Mouse (Mus musculus) kidney, embryonic 16.5 days (tissue): ENCODE measurements around the gene Gar1. TPM values are rescaled to one million over a fixed set of nuclear protein-coding genes. Genes with fewer than 3 reads are reported as not detected.

ENCODE experiments used
- ATAC-seq: fragments of 200-750 bp; cut with Nextera tagmentation; 2 replicates; pipeline ENCODE4 v1.8.0; 2017; ENCODE audit warnings: moderate TSS enrichment; ENCODE audit not compliant: low FRiP score, low TSS enrichment
- H3K27ac ChIP-seq: fragments of 300-500 bp; sonication (generic); 2 replicates; pipeline ENCODE4 v1.5.1; 2014; ENCODE audit warnings: low read length
- H3K27me3 ChIP-seq: fragments of 300-500 bp; sonication (generic); 2 replicates; pipeline ENCODE4 v1.6.1; 2014; ENCODE audit warnings: low read length, control low read depth, mixed read lengths; ENCODE audit not compliant: insufficient read depth
- H3K36me3 ChIP-seq: fragments of 300-500 bp; sonication (generic); 2 replicates; pipeline ENCODE4 v1.6.1; 2014; ENCODE audit warnings: low read length, control low read depth, mixed read lengths; ENCODE audit not compliant: insufficient read depth
- H3K4me1 ChIP-seq: fragments of 300-500 bp; sonication (generic); 2 replicates; pipeline ENCODE4 v1.6.1; 2014; ENCODE audit warnings: low read length, control low read depth, mixed read lengths; ENCODE audit not compliant: insufficient read depth
- H3K4me2 ChIP-seq: fragments of 300-500 bp; sonication (generic); replicated peaks from 2 replicates; pipeline ENCODE4 v1.6.1; 2014; ENCODE audit warnings: low read depth, low read length
- H3K4me3 ChIP-seq: fragments of 300-500 bp; sonication (generic); 2 replicates; pipeline ENCODE4 v1.5.1; 2014; ENCODE audit warnings: mild to moderate bottlenecking, low read length
- H3K9ac ChIP-seq: fragments of 300-500 bp; sonication (generic); replicated peaks from 2 replicates; pipeline ENCODE4 v1.6.1; 2014; ENCODE audit warnings: low read length
- H3K9me3 ChIP-seq: fragments of 300-500 bp; sonication (generic); 2 replicates; pipeline ENCODE4 v1.6.1; 2016; ENCODE audit warnings: low read length, control low read depth
- WGBS: fragments of 180-500 bp; shearing (Covaris S2); extraction: QIAGEN DNeasy Blood & Tissue Kit; methylation state at CpG from one replicate; pipeline ENCODE4 v1.1.7; 2014; 5-methylcytosine and 5-hydroxymethylcytosine counted together
- polyA plus RNA-seq: library from polyadenylated mRNA; unstranded; fragments of >200 nt; fragmentation: Nextera tagmentation; extraction: Ambion mirVana; gene quantifications from 2 replicates; pipeline ENCODE4 v1.2.1, GENCODE M21; 2015

Gene Gar1
- polyA plus RNA-seq, 1 experiment from 2014 or later, result 69.2 TPM

DNA sequence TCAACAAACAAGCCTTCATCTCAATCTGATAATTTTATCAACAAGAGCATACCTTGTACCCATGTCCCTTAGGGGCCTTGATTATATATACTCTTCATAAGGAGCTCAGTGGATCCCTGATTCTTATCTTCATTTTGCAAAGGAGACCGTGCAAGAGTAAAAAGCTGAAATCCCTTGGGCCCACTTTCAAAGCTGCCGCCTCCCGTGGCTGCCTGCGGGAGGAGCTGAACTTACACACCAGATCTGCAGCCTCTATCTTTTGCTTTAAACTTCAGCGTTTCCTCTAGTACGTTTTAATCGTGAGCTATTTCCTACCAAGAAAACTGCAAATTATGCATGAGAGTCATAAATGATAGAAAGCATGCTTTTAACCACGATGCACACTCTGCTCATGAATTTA is 9.5 kb downstream of the Gar1 start:
- Histone ChIP-seq H3K9ac (no peak overlapping the region), H3K9me3 (no peaks in the 10 kb centered on the region), H3K4me2 (no peak overlapping the region), H3K4me3 (no peak overlapping the region), H3K36me3 (peaks cover 18% of the 10 kb centered on the region), H3K27ac (no peak overlapping the region), H3K4me1 (no peaks in the 10 kb centered on the region), H3K27me3 (no peaks in the 10 kb centered on the region)
- ATAC-seq, result no peak
- WGBS, result 74% methylated on average over 8 of the region's 8 CpGs

GRCm38 (mm10) chr3:129820847-129821246 is 10.3 kb downstream of the Gar1 start:
- Histone ChIP-seq H3K9ac (no peak overlapping the region), H3K4me2 (no peak overlapping the region), H3K9me3 (no peaks in the 10 kb centered on the region), H3K4me1 (no peaks in the 10 kb centered on the region), H3K4me3 (no peak overlapping the region), H3K27ac (no peak overlapping the region), H3K27me3 (no peaks in the 10 kb centered on the region), H3K36me3 (peaks cover 10% of the 10 kb centered on the region)
- no peak for ATAC-seq
- 68% methylated on average over 9 of the region's 9 CpGs for WGBS

GRCm38 (mm10) chr3:129803765-129804164 is 27.4 kb downstream of the Gar1 start, which contains the start of gene Lrit3:
Gene Lrit3 (minus strand): TSS chr3:129804030.
- H3K4me3 ChIP-seq, result no peak within 1 kb of the TSS
- no peaks in the 10 kb centered on the region for H3K4me1 ChIP-seq
- H3K27ac ChIP-seq, result no peak within 1 kb of the TSS
- H3K4me2 ChIP-seq, result no peak within 1 kb of the TSS
- 78% methylated on average over 10 of the region's 10 CpGs for WGBS
- H3K27me3 ChIP-seq, result no peaks in the 10 kb centered on the region
- no peak for ATAC-seq
- H3K9me3 ChIP-seq, result no peaks in the 10 kb centered on the region
- no peaks in the 10 kb centered on the region for H3K36me3 ChIP-seq
- no peak within 1 kb of the TSS for H3K9ac ChIP-seq

GRCm38 (mm10) chr3:129799011-129799410 is 32.2 kb downstream of the Gar1 start:
- ATAC-seq, result no peak
- no peaks in the 10 kb centered on the region for H3K36me3 ChIP-seq
- no peaks in the 10 kb centered on the region for H3K27me3 ChIP-seq
- no peak overlapping the region for H3K27ac ChIP-seq
- WGBS, result 71% methylated on average over 2 of the region's 2 CpGs
- no peak overlapping the region for H3K4me2 ChIP-seq
- H3K9me3 ChIP-seq, result no peaks in the 10 kb centered on the region
- H3K9ac ChIP-seq, result no peak overlapping the region
- H3K4me1 ChIP-seq, result no peaks in the 10 kb centered on the region
- no peak overlapping the region for H3K4me3 ChIP-seq

DNA sequence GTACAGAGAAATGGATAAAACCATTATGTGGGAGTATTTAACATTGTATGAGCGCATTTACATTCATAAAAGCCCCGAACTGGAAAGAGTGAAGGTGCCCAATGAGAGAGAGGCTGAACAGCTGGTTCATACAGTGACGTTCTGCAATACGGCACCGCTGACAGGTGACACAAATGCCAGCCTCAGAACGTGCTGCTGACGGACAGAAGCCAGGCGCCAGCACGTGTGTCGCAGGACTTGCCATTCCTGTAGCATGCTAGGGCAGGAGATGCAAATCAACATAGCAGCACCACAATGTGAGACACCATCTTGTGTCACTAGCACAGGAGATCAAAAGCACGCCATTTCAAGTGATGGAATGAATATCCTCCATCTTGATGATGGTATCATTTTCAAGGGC is 32.6 kb downstream of the Gar1 start:
- Histone ChIP-seq H3K36me3 (no peaks in the 10 kb centered on the region), H3K4me3 (no peak overlapping the region), H3K9me3 (no peaks in the 10 kb centered on the region), H3K9ac (no peak overlapping the region), H3K27ac (no peak overlapping the region), H3K27me3 (no peaks in the 10 kb centered on the region), H3K4me2 (no peak overlapping the region), H3K4me1 (no peaks in the 10 kb centered on the region)
- no peak for ATAC-seq
- 86% methylated on average over 11 of the region's 11 CpGs for WGBS

GRCm38 (mm10) chr3:129797341-129797740 is 33.9 kb downstream of the Gar1 start:
- Histone ChIP-seq H3K27ac (no peak overlapping the region), H3K4me2 (no peak overlapping the region), H3K27me3 (no peaks in the 10 kb centered on the region), H3K36me3 (no peaks in the 10 kb centered on the region), H3K4me1 (no peaks in the 10 kb centered on the region), H3K4me3 (no peak overlapping the region), H3K9ac (no peak overlapping the region), H3K9me3 (no peaks in the 10 kb centered on the region)
- ATAC-seq, result no peak
- WGBS, result 70% methylated on average over 5 of the region's 5 CpGs

DNA sequence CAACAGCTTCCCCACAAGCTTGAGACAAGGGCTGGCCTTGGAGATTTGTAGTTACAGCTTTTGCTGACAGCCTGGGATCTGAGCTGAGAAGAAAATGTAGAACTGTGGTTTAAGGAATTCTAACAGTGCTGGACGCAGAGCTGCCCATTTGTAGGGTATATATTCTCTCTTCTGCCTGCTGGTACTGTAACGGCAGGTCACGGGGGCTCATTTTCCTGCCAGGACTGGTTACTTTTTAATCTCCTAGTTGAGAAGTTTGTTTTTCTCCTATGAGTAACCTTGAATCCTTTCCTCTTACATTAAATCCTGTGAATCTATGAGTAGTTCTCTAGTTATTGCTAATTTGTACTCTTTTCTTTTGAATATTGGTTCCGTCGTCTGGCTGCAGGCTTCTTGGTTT is 37.4 kb downstream of the Gar1 start:
- Histone ChIP-seq H3K9me3 (no peaks in the 10 kb centered on the region), H3K27me3 (no peaks in the 10 kb centered on the region), H3K36me3 (no peaks in the 10 kb centered on the region), H3K4me1 (no peaks in the 10 kb centered on the region), H3K9ac (no peak overlapping the region), H3K27ac (no peak overlapping the region), H3K4me3 (no peak overlapping the region), H3K4me2 (no peak overlapping the region)
- WGBS, result 77% methylated on average over 5 of the region's 5 CpGs
- ATAC-seq, result no peak

DNA sequence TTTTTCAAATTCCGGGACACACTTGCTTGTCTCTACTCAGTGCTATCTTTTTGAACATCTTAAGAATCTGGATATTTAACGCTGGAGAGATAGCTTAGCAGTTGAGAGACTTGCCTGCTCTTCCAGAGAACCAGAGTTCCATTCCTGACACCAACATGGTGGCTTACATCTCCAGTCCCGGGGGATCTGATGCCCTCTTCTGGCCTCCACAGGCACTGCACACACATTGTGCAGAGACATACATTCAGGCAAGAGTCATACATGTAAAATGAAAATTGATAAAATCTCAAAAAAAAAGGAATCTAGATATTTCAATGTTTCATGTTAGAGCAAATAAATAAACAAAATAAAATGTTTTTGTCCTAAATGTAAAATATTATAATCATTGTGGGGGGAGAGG is 48.5 kb downstream of the Gar1 start:
- Histone ChIP-seq H3K9me3 (no peaks in the 10 kb centered on the region), H3K4me3 (no peak overlapping the region), H3K27me3 (no peaks in the 10 kb centered on the region), H3K27ac (no peak overlapping the region), H3K4me2 (no peak overlapping the region), H3K36me3 (no peaks in the 10 kb centered on the region), H3K4me1 (no peaks in the 10 kb centered on the region), H3K9ac (no peak overlapping the region)
- WGBS, result 91% methylated on average over 3 of the region's 3 CpGs
- no peak for ATAC-seq

DNA sequence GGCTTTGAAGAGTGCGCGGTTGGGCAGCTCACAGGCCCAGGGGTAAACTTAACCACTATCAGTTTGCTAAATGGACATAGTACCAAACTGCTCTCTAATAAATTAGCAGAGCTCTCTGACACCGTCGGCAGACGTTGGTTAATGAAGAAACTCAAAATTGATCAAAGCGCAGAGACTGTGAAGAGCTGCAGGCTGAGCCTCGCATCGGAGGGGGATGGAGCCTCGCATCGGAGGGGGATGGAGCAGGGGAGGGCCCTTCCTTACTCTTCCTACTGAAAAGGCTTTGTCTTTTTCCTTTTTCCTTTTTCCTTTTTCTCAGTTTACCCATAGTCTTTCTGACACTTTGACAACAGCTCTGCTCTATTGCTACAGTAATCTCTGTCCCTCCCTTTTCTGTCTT is 49.8 kb downstream of the Gar1 start:
- Histone ChIP-seq H3K27ac (no peak overlapping the region), H3K4me3 (no peak overlapping the region), H3K27me3 (no peaks in the 10 kb centered on the region), H3K9ac (no peak overlapping the region), H3K4me2 (no peak overlapping the region), H3K4me1 (no peaks in the 10 kb centered on the region), H3K36me3 (no peaks in the 10 kb centered on the region), H3K9me3 (no peaks in the 10 kb centered on the region)
- WGBS, result 39% methylated on average over 10 of the region's 10 CpGs
- ATAC-seq, result no peak
